Mouse (Mus musculus): ENCODE data around the gene Nop56. TPM values are rescaled to one million over a fixed set of nuclear protein-coding genes. Genes with fewer than 3 reads are reported as not detected.

The Nop56 gene
- total RNA-seq, 2 experiments from 2014 or later: 36.4 to 38.6 TPM

DNA sequence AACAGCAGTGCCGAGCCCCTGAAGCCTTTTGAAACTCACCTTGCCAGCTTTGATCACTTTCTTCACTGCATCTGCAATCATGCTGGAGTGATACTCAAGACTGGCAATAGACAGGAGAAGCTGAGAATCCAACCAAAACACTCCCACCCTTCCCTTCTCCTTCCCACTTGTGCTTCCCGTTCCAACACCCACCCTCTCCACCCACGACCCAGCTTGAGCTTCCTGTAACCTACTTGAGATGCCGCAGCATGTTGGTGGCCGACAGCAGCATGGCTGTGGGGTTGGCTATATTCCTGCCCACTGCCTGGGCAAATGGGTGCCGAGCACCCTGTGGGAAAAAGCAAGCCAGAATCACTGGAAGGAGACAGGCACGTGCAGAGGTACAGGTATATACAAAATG lies 6.0 kb downstream of the Nop56 start:
- no peak for DNase-seq
- Histone ChIP-seq H3K4me3 (no peak overlapping the region), H3K27ac (no peak overlapping the region)
- intact Hi-C loops (cut with DNase I): no loop called here
- TF ChIP-seq CTCF (IDR thresholded peaks at IDR 0.05): no peak

DNA sequence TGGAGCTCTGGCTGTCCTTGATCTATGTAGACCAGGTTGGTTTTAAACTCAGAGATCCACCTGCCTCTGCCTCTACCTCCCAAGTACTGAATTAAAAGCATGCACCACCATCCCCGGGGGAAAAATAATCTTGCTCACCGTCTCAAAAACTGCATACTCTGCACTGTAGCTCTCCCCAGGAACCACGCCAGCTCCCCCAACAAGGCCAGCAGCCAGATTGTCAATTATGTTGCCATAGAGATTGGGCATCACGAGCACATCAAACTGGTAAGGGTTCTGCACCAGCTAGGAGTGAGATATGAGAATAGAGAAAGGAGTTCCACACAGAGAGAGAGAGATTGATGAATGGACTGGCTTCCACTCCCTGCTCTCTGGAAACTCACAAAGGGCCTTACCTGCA lies 6.6 kb downstream of the Nop56 start:
- no peak for TF ChIP-seq CTCF (IDR thresholded peaks at IDR 0.05)
- no peak overlapping the region for H3K27ac ChIP-seq
- intact Hi-C loops (cut with DNase I): no loop called here
- no peak for DNase-seq
- H3K4me3 ChIP-seq: no peak overlapping the region

DNA sequence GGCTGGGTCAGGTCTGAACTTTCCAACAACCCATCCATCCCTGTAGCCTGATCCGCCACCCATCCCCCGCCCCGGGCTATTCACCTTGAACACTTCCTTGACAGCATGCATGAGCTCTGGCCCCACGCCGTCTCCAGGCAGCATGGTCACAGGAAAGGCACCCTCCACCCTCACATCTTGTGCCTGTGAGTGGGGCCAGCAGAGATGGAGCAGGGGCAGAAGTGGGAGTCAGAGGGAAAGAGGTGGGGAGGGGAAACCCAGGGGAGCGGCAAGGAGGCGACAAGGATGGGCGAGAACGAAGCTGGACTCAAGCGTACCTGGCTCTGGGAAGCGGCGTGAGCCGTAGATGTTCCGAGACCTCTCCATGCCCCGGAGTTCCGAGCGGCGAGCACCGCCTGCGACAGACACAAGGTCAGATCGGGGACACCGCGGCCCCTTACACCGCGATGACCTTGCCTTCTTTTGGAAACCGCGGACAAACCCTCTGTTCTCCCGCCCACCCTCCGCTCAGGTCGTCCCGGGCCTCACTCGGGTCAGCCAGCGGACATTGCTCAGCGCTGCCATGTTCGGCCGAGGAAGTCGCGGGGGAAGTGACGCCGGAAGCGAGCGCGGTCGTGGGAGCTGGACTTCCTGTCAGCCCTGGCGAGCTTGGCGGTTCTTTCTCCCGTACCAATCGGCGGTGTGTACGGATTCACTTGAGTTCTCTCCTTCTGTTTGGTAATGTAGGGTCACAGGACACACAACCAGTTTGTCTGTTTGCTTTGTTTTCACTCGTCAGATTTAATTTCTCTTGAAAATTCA lies 9.8 kb downstream of the Nop56 start, which contains the start of gene Idh3b:
Idh3b (minus strand) TSS at position 694 of the 801 bp plus-strand sequence.
- H3K4me3 ChIP-seq: peak within 1 kb of the TSS; percentile 85
- intact Hi-C loops (cut with DNase I): loop anchor here (1.0 to 2.0 kb wide), 2 partner anchors 10 to 105 kb away; partner anchors contain the start of genes Nop56 and Snrpb
- peak within 1 kb of the TSS; percentile 99 for H3K27ac ChIP-seq
- TF ChIP-seq CTCF (IDR thresholded peaks at IDR 0.05): no peak
- DNase-seq: peak; percentile 94

DNA sequence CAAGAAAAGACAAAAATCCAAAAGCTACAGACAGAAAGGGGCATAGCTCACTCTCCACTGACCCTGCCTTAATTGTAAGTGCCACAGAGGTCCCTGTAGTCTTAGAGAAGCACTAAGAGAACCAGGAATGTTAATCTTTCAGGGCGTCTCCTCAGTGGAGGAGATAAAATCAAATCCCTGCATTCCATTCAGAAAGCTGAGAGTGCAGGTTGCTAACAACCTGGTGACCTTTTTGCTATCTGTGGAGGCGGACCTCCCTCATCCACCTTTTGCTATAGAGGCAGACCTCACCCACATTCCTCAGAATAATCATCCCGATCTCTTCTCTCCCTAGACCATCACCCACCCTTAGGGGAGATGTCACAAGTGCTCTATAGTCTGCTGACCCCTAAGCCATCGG lies 14.9 kb downstream of the Nop56 start:
- Histone ChIP-seq H3K27ac (no peak overlapping the region), H3K4me3 (no peak overlapping the region)
- DNase-seq: no peak
- TF ChIP-seq CTCF (IDR thresholded peaks at IDR 0.05): no peak
- intact Hi-C loops (cut with DNase I): loop anchor here (5.0 kb wide), 1 partner anchor 133 kb away; the partner anchor contains the start of genes Pced1a and Vps16

DNA sequence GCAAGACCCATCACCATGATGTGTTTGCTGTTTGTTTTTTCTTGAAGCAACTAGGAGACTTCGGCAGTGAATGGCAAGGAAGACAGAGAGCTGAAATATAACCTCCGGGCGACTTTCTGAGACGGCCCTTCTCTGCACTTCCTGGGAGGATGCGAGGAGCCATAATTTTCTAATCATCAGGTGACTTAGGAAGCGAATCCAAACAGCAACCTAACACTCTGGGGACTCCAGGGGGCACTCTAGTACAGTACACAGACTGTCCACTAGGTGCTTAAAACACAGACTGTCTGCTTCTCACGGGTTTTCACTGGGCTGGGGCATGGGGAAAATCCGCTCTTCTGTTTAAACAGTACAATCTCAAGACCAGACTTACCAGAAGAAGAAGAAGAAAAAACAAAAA lies 17.2 kb downstream of the Nop56 start:
- peak; percentile 93 for TF ChIP-seq CTCF (IDR thresholded peaks at IDR 0.05)
- intact Hi-C loops (cut with DNase I): loop anchor here (1.0 to 5.0 kb wide), 2 partner anchors 71 to 120 kb away; no protein-coding TSS in a partner anchor
- peak overlapping the region; percentile 33; the same call in 1 of the 2 replicates for H3K4me3 ChIP-seq
- peak; percentile 47 for DNase-seq
- H3K27ac ChIP-seq: no peak overlapping the region

DNA sequence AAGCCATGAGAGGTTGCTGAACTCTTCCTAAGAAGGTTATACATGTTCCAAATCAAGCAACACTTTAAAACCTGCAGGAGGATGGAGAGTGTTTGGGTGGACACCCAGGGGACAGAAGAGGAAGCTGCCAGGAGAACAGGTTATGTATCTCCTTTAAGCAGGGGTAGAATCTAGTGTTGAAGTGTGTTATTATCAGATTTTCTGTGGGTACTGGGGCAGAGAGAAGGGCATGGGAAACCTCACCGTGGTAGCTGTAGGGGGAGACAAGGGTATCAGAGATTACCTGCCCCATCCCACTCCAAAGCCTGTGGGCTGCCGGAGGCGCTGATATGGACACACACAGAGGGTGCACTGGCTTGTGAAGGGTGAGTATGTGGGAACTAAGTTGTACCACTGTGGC lies 18.8 kb downstream of the Nop56 start:
- Histone ChIP-seq H3K27ac (no peak overlapping the region), H3K4me3 (no peak overlapping the region)
- intact Hi-C loops (cut with DNase I): loop anchor here (5.0 kb wide), 1 partner anchor 69 kb away; no protein-coding TSS in a partner anchor
- no peak for TF ChIP-seq CTCF (IDR thresholded peaks at IDR 0.05)
- DNase-seq: no peak

DNA sequence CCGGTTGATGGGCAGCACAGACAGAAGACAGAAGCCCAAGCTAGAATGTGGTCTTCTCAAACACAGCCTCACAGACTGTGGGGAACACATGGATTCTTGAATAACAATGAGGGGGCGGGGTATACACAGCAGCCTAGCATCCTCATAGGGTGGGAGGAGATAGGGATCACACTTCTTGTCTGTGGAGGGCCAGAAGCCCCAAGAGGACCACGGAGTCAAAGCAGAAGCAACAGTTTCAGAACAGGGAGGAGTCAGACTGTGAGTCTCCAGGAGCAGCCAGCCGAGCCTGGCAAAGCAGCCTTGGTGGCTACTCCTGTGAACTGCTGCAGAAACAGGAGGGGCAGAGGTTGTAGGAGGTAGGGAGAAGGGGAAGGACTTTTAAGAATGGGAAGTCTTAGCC lies 19.3 kb downstream of the Nop56 start:
- Histone ChIP-seq H3K4me3 (peak overlapping the region; percentile 2; the same call in 1 of the 2 replicates), H3K27ac (no peak overlapping the region)
- intact Hi-C loops (cut with DNase I): loop anchor here (5.0 kb wide), 1 partner anchor 69 kb away; no protein-coding TSS in a partner anchor
- TF ChIP-seq CTCF (IDR thresholded peaks at IDR 0.05): no peak
- no peak for DNase-seq

DNA sequence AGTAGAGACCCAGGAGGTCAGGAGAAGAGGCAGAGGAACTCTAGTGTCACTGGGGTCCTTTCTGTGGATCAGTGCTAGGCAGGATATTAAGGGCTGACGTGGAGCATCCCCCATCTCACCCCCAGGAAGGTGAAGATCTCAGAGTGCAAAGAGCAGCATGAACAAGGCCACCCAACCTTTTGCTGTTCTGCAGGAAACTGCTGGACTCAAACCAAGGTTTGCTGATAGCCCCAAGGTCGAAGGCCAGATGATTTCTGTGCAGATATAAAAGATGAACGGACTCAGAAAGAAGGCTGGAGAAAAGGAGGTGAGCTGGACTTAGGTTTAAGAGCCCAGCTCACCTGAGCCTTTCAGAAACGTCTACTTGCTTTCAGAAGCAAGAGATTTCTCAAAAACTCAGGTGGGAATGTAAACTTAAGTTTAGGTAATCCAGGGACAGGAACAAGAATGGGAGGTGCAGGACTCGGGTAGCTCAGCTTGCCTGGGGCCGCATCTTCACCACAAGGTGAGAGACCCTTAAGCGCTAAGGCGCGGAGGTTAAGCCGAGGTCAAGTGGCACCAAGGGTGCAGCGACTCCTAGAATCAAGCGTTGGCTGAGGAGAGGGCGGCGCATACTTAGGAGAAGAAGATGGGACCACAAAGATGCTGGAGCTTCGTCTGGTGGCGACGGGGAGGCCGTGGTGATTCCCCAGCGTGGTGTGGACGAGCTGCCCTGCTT lies 20.1 kb downstream of the Nop56 start:
- peak overlapping the region; percentile 81 for H3K4me3 ChIP-seq
- peak overlapping the region; percentile 58 for H3K27ac ChIP-seq
- intact Hi-C loops (cut with DNase I): loop anchor here (5.0 kb wide), 1 partner anchor 68 kb away; no protein-coding TSS in a partner anchor
- no peak for DNase-seq
- TF ChIP-seq CTCF (IDR thresholded peaks at IDR 0.05): no peak

DNA sequence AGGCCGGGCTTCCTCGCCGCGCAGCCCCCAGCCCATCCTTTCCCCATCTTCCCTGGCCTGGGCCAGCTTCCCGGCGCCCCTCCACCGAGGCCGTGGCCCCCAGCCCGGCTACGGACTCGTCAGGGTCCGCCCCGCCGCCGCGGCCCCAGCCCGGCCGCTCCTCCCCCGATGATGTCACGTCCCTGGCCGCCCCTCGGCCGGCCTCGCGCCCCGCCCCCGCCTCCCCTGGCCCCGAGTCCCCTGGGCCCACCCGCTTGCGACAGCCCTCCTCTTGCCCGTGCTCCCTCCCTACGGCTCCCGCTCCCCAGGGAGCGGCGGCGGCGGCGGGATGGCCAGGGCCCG lies 20.7 kb downstream of the Nop56 start, which contains the start of gene Ebf4:
Ebf4 (plus strand) TSS at position 234 of the 342 bp plus-strand sequence.
- DNase-seq: peak; percentile 74
- H3K27ac ChIP-seq: peak within 1 kb of the TSS; percentile 58
- H3K4me3 ChIP-seq: peak within 1 kb of the TSS; percentile 81
- TF ChIP-seq CTCF (IDR thresholded peaks at IDR 0.05): no peak
- intact Hi-C loops (cut with DNase I): loop anchor here (5.0 kb wide), 1 partner anchor 67 kb away; no protein-coding TSS in a partner anchor

DNA sequence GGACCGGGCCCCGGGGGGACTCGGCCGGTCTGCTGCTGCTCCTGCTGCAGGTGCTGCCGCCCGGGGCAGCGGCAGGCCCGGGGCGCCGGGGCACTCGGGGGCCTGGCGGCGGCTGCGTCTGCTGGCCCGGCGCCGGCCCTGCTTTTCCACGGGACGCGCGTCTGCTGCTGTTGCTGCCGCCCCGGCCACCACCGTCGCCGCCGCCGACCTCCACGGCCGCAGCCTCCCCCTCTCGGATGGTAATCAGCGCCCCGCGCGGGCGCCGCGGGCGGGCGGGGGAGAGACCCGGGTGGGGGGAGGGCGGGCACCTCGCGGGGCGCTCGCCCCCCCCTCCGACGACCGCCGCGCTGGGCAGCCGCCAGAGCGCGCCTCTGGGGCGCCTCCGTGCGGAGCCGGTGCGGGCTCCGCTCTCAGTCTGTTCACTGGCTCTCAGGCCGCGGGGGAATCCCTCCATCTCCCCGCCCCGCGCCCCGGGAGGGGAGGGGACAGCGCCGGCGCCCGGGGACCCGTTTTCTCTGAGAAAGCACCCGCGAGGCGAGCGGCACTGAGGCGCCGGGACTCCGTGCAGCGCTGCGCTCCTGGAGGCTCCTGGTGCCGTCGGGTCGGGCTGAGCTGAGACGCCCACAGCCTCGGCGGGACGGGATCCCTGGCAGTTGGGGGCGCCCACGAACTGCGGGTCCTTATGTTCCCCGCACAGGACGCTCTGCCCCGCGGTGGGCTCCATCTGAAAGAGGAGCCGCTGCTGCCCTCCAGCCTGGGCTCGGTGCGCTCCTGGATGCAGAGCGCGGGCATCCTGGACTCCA lies 21.3 kb downstream of the Nop56 start:
- Histone ChIP-seq H3K4me3 (peak overlapping the region; percentile 81), H3K27ac (peak overlapping the region; percentile 16; the same call in 1 of the 2 replicates)
- peak; percentile 55 for DNase-seq
- intact Hi-C loops (cut with DNase I): no loop called here
- peak; percentile 23; the same call in 1 of the 2 replicates for TF ChIP-seq CTCF (IDR thresholded peaks at IDR 0.05)

DNA sequence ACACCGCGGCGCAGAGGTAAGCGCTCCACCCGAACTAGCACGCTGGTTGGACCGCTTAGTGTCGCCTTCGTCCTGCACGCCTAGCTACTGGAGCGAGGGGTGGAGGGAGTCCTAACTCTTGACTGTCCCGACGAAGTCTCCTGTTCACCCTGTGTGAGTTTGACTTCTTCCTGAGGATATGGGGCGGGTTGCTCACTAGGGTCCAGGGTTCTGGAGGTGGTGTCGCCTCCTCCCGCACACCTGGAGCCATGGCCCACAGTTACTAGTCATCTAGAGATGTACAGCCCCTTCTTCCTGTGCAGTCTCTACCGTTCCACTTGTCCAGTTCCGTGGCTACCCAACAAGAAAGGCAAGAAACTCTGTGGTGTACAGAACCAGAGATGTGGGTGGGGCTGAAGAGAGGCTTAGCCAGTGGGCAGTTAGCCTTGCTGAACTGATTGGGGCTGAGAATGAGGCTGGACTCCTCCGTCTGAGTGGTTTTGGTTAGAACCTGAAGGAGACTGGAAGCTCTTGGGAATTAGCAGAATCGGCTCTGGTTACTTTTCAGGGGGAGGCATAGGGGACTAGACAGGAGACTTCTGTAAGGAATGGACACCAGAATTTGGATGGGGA lies 22.0 kb downstream of the Nop56 start:
- intact Hi-C loops (cut with DNase I): no loop called here

DNA sequence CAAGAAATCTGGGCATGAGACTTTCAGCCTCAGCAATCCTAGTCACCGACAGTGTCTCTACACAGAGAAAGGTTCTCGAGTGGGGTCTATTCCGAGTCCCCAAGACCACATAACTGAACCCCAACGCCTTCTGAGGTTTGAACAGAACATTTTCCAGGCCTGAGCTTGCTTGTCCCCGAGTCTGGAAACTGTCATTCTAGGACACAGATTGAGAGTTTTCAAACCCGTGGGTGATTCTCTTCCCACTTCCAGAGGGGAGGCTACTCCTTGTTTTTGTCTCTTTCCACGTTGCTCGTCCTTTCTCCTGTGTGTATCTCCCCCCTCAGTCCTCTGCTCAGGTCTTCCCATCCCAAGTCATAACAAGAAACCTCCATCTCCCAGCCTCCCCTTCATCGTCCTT lies 23.4 kb downstream of the Nop56 start:
- no peak for TF ChIP-seq CTCF (IDR thresholded peaks at IDR 0.05)
- DNase-seq: no peak
- intact Hi-C loops (cut with DNase I): no loop called here
- H3K4me3 ChIP-seq: no peak overlapping the region
- no peak overlapping the region for H3K27ac ChIP-seq

More for the DNA sequence above, 22.0 kb downstream of the Nop56 start:
- DNase-seq: no peak
- Histone ChIP-seq H3K4me3 (peak overlapping the region; percentile 81), H3K27ac (no peak overlapping the region)
- TF ChIP-seq CTCF (IDR thresholded peaks at IDR 0.05): no peak
